Mouse (Mus musculus) bone marrow, adult 2 months (tissue): ENCODE results near the gene Slc7a5. TPM values are rescaled to one million over a fixed set of nuclear protein-coding genes. Genes with fewer than 3 reads are reported as not detected.

ENCODE experiments used
- H3K27ac ChIP-seq: fragments of 200-500 bp; 2 replicates; pipeline ENCODE4 v1.5.1; 2012; ENCODE audit warnings: low read depth, mild to moderate bottlenecking, control low read depth, inconsistent platforms, low read length; ENCODE audit not compliant: control insufficient read depth, poor library complexity, insufficient read depth
- H3K4me1 ChIP-seq: fragments of 200-500 bp; 2 replicates; pipeline ENCODE4 v1.6.1; 2011; ENCODE audit warnings: low read length; ENCODE audit not compliant: control insufficient read depth, insufficient read depth
- H3K4me3 ChIP-seq: fragments of 200-500 bp; replicated peaks from 2 replicates; pipeline ENCODE3; 2011; ENCODE audit warnings: mild to moderate bottlenecking, low read depth, low read length, control low read depth; ENCODE audit not compliant: control insufficient read depth
- CTCF ChIP-seq: fragments of 200-500 bp; IDR thresholded peaks from 2 replicates; pipeline ENCODE4 v1.5.1; 2011; ENCODE audit warnings: low read length, control low read depth; ENCODE audit not compliant: control insufficient read depth, insufficient read depth
- POLR2A ChIP-seq: fragments of 200-500 bp; IDR thresholded peaks from 2 replicates; pipeline ENCODE4 v1.6.1; 2011; ENCODE audit warnings: low read depth, mild to moderate bottlenecking, control low read depth, low read length, borderline replicate concordance; ENCODE audit not compliant: control insufficient read depth
- WGBS: fragments of 180-500 bp; shearing (Covaris S2); methylation state at CpG from one replicate; pipeline ENCODE4 v1.1.7; 2018; 5-methylcytosine and 5-hydroxymethylcytosine counted together
- polyA plus RNA-seq: library from polyadenylated mRNA; stranded (reverse); fragments of >200 nt; gene quantifications from 2 replicates; pipeline ENCODE4 v1.2.4, GENCODE M21; 2011; ENCODE audit warnings: low replicate concordance; ENCODE audit not compliant: missing spikeins, insufficient read depth, insufficient read length

Gene Slc7a5
- polyA plus RNA-seq, 1 experiment: 66.4 TPM

- WGBS: 75% methylated on average over 5 of the region's 5 CpGs
- no peak for TF ChIP-seq CTCF
- Histone ChIP-seq H3K4me3 (no peak overlapping the region), H3K4me1 (no peaks in the 10 kb centered on the region; the same call in 1 of the 2 replicates), H3K27ac (no peak overlapping the region)
These were observed 39.3 kb downstream of the Slc7a5 start for GRCm38 (mm10) chr8:121868196-121868595.

- TF ChIP-seq POLR2A (no peak), CTCF (no peak)
- Histone ChIP-seq H3K4me3 (no peak overlapping the region), H3K27ac (no peak overlapping the region), H3K4me1 (no peaks in the 10 kb centered on the region; the same call in 1 of the 2 replicates)
- 86% methylated on average over 8 of the region's 8 CpGs for WGBS
These were observed 42.1 kb downstream of the Slc7a5 start for GRCm38 (mm10) chr8:121865356-121865755.

DNA sequence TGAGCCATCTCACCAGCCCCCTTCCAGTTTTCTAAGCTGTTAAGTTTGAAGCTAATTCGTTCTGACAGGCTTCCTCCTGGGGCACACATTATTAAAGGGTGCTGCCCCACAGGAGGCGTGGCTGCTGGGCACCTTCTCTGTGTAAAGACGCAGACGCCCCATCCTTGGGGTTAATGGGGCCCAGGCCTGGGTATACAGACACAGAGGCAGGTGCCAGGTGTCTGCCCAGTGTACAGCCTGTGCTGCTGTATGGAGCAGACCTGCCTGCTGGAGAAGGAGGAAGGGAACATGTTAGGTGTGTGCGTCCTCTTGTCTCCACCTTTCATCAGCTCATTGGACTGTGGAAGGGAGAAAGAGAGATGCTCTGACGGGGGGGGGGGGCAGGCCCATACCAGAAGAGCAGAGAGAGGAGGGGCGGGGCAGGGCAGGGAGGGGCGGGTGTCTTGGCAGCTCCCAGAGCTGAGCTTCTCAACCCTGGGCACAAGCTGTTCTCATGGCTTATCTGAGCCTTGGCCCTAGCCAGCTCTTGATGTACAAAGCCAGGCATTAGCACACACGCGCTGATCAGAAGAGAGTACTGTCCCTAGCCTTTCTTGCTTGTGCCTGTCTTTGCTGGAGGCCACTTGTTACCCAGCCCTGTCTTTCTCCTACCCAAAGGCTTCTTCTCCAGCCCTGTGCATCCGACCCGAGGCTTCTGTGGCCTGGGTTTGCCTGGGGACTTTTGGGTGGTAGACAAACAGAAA, 45.5 kb downstream of the Slc7a5 start:
- TF ChIP-seq CTCF (no peak), POLR2A (no peak)
- Histone ChIP-seq H3K4me3 (no peak overlapping the region), H3K27ac (no peak overlapping the region), H3K4me1 (no peaks in the 10 kb centered on the region; the same call in 1 of the 2 replicates)
- 54% methylated on average over 12 of the region's 12 CpGs for WGBS

GRCm38 (mm10) chr8:121861276-121861675, 46.2 kb downstream of the Slc7a5 start:
- TF ChIP-seq CTCF (no peak), POLR2A (no peak)
- Histone ChIP-seq H3K4me3 (no peak overlapping the region), H3K4me1 (no peaks in the 10 kb centered on the region; the same call in 1 of the 2 replicates), H3K27ac (no peak overlapping the region)
- 12% methylated on average over 6 of the region's 6 CpGs for WGBS

GRCm38 (mm10) chr8:121857747-121858146, 49.7 kb downstream of the Slc7a5 start:
- H3K4me3 ChIP-seq: no peak overlapping the region
- H3K27ac ChIP-seq: no peak overlapping the region
- 67% methylated on average over 2 of the region's 2 CpGs for WGBS
- H3K4me1 ChIP-seq: no peaks in the 10 kb centered on the region; the same call in 1 of the 2 replicates
- no peak for TF ChIP-seq POLR2A
- no peak for TF ChIP-seq CTCF

GRCm38 (mm10) chr8:121857331-121857730, 50.2 kb downstream of the Slc7a5 start:
- H3K27ac ChIP-seq: no peak overlapping the region
- H3K4me3 ChIP-seq: no peak overlapping the region
- no peak for TF ChIP-seq POLR2A
- no peak for TF ChIP-seq CTCF
- H3K4me1 ChIP-seq: no peaks in the 10 kb centered on the region; the same call in 1 of the 2 replicates
- WGBS: 72% methylated on average over 9 of the region's 9 CpGs

DNA sequence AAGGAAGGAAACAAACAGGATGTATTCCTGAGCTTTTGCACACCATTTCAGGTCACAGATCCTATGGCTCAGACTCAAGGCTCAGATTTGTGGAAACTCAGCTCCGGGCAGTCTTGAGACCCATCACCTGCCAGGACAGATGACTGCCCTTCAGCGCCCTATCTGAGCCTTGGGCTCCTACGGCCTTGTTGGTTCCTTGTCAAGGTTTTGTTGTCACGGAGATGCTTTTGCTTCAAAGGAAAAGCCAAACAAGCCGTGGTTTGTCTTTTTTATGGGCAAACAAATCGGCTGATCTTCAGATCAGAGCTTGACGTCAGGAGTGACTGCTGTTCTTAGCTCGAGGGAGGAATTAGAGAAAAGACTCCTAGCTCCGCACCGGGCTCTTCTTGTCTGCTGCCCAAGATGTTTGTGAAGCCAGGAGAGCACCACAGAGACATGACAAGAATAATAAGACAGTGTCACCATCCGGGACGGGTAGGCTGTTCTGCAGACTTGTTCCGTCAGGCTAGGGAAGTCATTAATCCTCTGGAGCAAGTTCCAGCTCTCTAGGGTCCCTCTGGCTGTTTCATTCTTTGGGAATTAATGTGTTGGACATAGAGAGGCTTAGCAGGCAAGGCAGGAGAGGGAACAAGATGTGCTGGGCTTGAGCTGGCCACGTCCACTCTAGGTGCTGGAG, 51.3 kb downstream of the Slc7a5 start:
- WGBS: 80% methylated on average over 14 of the region's 14 CpGs
- no peak overlapping the region for H3K27ac ChIP-seq
- H3K4me1 ChIP-seq: no peaks in the 10 kb centered on the region; the same call in 1 of the 2 replicates
- no peak for TF ChIP-seq POLR2A
- no peak for TF ChIP-seq CTCF
- no peak overlapping the region for H3K4me3 ChIP-seq

DNA sequence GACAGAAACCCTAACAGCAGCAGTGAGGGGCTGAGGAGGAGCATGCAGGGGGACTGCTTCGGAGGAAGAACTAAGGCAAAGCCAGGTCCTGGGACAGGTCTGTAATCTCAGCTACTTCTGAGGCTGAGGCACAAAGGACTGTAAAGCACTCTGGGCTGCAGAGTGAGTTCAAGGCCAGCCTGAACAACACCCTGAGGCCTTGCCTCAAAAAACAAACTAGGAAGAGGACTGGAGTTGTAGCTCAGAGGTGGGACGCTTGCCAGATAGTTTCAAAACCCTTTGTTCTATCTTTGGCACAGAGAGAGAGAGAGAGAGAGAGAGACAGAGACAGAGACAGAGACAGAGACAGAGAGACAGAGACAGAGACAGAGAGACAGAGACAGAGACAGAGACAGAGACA, 53.9 kb downstream of the Slc7a5 start:
- WGBS: 68% methylated on average over 2 of the region's 2 CpGs
- TF ChIP-seq CTCF: no peak
- H3K27ac ChIP-seq: no peak overlapping the region
- no peak overlapping the region for H3K4me3 ChIP-seq
- H3K4me1 ChIP-seq: peaks cover 2% of the 10 kb centered on the region; the same call in 1 of the 2 replicates

- Histone ChIP-seq H3K4me1 (peaks cover 2% of the 10 kb centered on the region; the same call in 1 of the 2 replicates), H3K27ac (no peak overlapping the region), H3K4me3 (no peak overlapping the region)
- 46% methylated on average over 7 of the region's 7 CpGs for WGBS
- no peak for TF ChIP-seq POLR2A
- no peak for TF ChIP-seq CTCF
These were observed 55.0 kb downstream of the Slc7a5 start for GRCm38 (mm10) chr8:121852464-121852863.
